Mouse (Mus musculus): ENCODE data around the gene Abhd14b.

DNA sequence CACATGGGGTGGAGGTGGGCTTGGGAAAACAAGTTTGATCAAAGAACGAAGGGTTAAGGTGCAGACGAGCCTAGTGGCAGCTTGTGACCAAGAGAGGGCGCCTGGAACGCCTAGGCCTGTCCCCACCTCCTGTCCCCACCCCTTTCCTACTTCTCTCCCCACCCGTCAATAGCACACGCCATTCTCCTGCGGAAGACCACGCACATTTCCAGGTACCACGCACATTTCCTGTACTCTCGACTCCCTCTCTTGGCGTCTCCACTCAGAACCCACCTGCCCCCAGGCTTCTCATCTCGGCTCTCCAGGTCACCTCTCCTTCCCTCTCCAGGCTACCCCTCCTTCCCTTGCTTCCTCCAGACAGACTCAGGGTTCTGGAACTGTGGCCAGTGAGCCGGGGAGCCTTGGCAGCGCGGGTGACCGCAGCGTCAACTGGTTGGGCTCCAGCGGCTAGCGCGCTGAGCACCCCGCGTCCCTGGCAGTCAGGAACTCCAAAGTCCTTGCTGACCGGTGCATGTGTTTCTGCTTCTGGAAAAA is 1.3 kb downstream of the Abhd14b start:
- TF ChIP-seq CTCF (IDR thresholded peaks at IDR 0.05; ENCODE audit: control insufficient read depth, insufficient read depth, insufficient replicate concordance, low read depth, low read length) (peak; percentile 52; the same call in 1 of the 2 replicates), POLR2A (IDR thresholded peaks at IDR 0.05; ENCODE audit: control insufficient read depth, low read depth, low read length) (peak; percentile 41; the same call in 1 of the 2 replicates)

All from testis, adult 2 months (tissue).